Comparison of ENCODE assay signal across 17 mouse cellular contexts in genomic region chr6:114291396-114291795, GRCm38 (mm10). TPM values are rescaled to one million over a fixed set of nuclear protein-coding genes. Genes with fewer than 3 reads are reported as not detected.
DNase-seq lines count a peak whose midpoint lies in the region; ATAC-seq and TF ChIP-seq lines count a peak whose summit lies in the region.
"Had no signal": no experiment of that assay in that cellular context is flagged by ENCODE, and none has a peak within 500 bp of the region (broad histone marks: within the 10 kb centered on the region; RNA-seq: fewer than 3 reads in every experiment).

No protein-coding gene starts in this region.

- peaks cover 93% of the 10 kb centered on the region for H3K4me1 ChIP-seq in forebrain, embryonic 12.5 days
- H3K4me1 ChIP-seq in hindbrain, embryonic 13.5 days (replicated peaks) = peaks cover 98% of the 10 kb centered on the region
- peaks cover 88% of the 10 kb centered on the region for H3K4me1 ChIP-seq in midbrain, embryonic 16.5 days (ENCODE audit: control insufficient read depth, insufficient read depth, low read length)
- no peaks in the 10 kb centered on the region for H3K4me1 ChIP-seq in lung, adult 2 months (ENCODE audit: control insufficient read depth, insufficient read depth, low read length)
- no peaks in the 10 kb centered on the region for H3K4me1 ChIP-seq in lung, postnatal 0 days (ENCODE audit: insufficient read depth, low read depth, low read length)
- H3K4me1 ChIP-seq: embryonic facial prominence, embryonic 13.5 days; lung, embryonic 15.5 days had no signal

- peaks cover 3% of the 10 kb centered on the region; the same call in 1 of the 2 replicates for H3K27me3 ChIP-seq in forebrain, embryonic 12.5 days
- 0 out of 2 replicates have a peak, but pooled peaks cover 3% of the 10 kb centered on the region for H3K27me3 ChIP-seq in hindbrain, embryonic 13.5 days
- no peaks in the 10 kb centered on the region for H3K27me3 ChIP-seq in midbrain, embryonic 16.5 days (ENCODE audit: control insufficient read depth, insufficient read depth, low read depth, low read length)
- no peaks in the 10 kb centered on the region for H3K27me3 ChIP-seq in lung, postnatal 0 days (replicated peaks; ENCODE audit: insufficient read depth, low read length)

- WGBS in forebrain, embryonic 12.5 days = 54% methylated on average over 5 of the region's 5 CpGs
- WGBS in hindbrain, embryonic 13.5 days = 47% methylated on average over 5 of the region's 5 CpGs
- 36% methylated on average over 5 of the region's 5 CpGs for WGBS in midbrain, embryonic 16.5 days
- 35% methylated on average over 5 of the region's 5 CpGs for WGBS in lung, adult 2 months
- 36% methylated on average over 5 of the region's 5 CpGs for WGBS in lung, postnatal 0 days

- H3K9ac ChIP-seq in forebrain, embryonic 12.5 days = no peak overlapping the region
- peak overlapping the region; percentile 60 for H3K9ac ChIP-seq in hindbrain, embryonic 13.5 days
- H3K9ac ChIP-seq in midbrain, embryonic 16.5 days (ENCODE audit: low read depth, low read length) = peak overlapping the region; percentile 44; the same call in 1 of the 2 replicates
- no peak overlapping the region for H3K9ac ChIP-seq in lung, postnatal 0 days (replicated peaks; ENCODE audit: low read depth)
- H3K9ac ChIP-seq: embryonic facial prominence, embryonic 13.5 days; lung, embryonic 15.5 days had no signal

- no peak for ATAC-seq in forebrain, embryonic 12.5 days (ENCODE audit: low FRiP score)
- no peak for ATAC-seq in hindbrain, embryonic 13.5 days (ENCODE audit: low FRiP score)
- no peak for ATAC-seq in midbrain, embryonic 16.5 days
- no peak for ATAC-seq in lung, postnatal 0 days
- ATAC-seq: inflammation-experienced regulatory T-cells, adult 6 months had no signal

- no peak for TF ChIP-seq POLR2A in lung, adult 2 months (IDR thresholded peaks at IDR 0.05; ENCODE audit: borderline replicate concordance, extremely low read depth, low read depth, low read length)

- no peak for TF ChIP-seq EP300 in lung, postnatal 0 days (IDR thresholded peaks at IDR 0.05)

- no peak for DNase-seq in left cerebral cortex, adult 2 months (ENCODE audit: extremely low spot score in 1 of 2, low spot score in 2 of 2)
- DNase-seq in left cerebral cortex, adult 11 months (ENCODE audit: low spot score) = no peak
- DNase-seq in kidney, postnatal 14 days = no peak
- no peak for DNase-seq in lung, adult 2 months
- DNase-seq in lung, postnatal 0 days (ENCODE audit: low spot score) = no peak
- DNase-seq: gastrocnemius, adult 2 months; heart, adult 18-20 months; kidney, adult 9 months had no signal

- H3K36me3 ChIP-seq in forebrain, embryonic 12.5 days (replicated peaks) = no peaks in the 10 kb centered on the region
- H3K36me3 ChIP-seq in hindbrain, embryonic 13.5 days = no peaks in the 10 kb centered on the region
- no peaks in the 10 kb centered on the region for H3K36me3 ChIP-seq in midbrain, embryonic 16.5 days (ENCODE audit: control insufficient read depth, insufficient read depth, low read length)
- H3K36me3 ChIP-seq in lung, postnatal 0 days (ENCODE audit: insufficient read depth, low read length) = no peaks in the 10 kb centered on the region
- H3K36me3 ChIP-seq: embryonic facial prominence, embryonic 13.5 days; lung, embryonic 15.5 days had no signal

- H3K9me3 ChIP-seq in forebrain, embryonic 12.5 days = no peaks in the 10 kb centered on the region
- no peaks in the 10 kb centered on the region for H3K9me3 ChIP-seq in hindbrain, embryonic 13.5 days
- no peaks in the 10 kb centered on the region for H3K9me3 ChIP-seq in midbrain, embryonic 16.5 days (replicated peaks; ENCODE audit: control insufficient read depth, low read length, poor library complexity, severe bottlenecking)
- H3K9me3 ChIP-seq in lung, postnatal 0 days (ENCODE audit: low read length) = no peaks in the 10 kb centered on the region
- H3K9me3 ChIP-seq: embryonic facial prominence, embryonic 13.5 days; lung, embryonic 15.5 days; megakaryocyte, embryonic 14.5 days had no signal

- no peak overlapping the region for H3K4me3 ChIP-seq in left cerebral cortex, adult 2 months
- no peak overlapping the region for H3K4me3 ChIP-seq in forebrain, embryonic 12.5 days (replicated peaks)
- no peak overlapping the region for H3K4me3 ChIP-seq in hindbrain, embryonic 13.5 days
- H3K4me3 ChIP-seq in midbrain, embryonic 16.5 days (ENCODE audit: low read depth, low read length) = no peak overlapping the region
- H3K4me3 ChIP-seq in lung, adult 2 months (replicated peaks; ENCODE audit: extremely low read depth, low read depth, low read length) = no peak overlapping the region
- H3K4me3 ChIP-seq in lung, postnatal 0 days (ENCODE audit: low read depth, low read length) = no peak overlapping the region
- H3K4me3 ChIP-seq: embryonic facial prominence, embryonic 13.5 days; gastrocnemius, adult 2 months; lung, embryonic 15.5 days; megakaryocyte, embryonic 14.5 days had no signal

- no peak for TF ChIP-seq CTCF in left cerebral cortex, adult 2 months (IDR thresholded peaks at IDR 0.05)
- TF ChIP-seq CTCF in lung, adult 2 months (IDR thresholded peaks at IDR 0.05; ENCODE audit: insufficient read depth, low read length) = no peak
- no peak for TF ChIP-seq CTCF in lung, postnatal 0 days (IDR thresholded peaks at IDR 0.05)

- H3K27ac ChIP-seq in left cerebral cortex, adult 2 months = peak overlapping the region; percentile 48
- peak overlapping the region; percentile 91 for H3K27ac ChIP-seq in forebrain, embryonic 12.5 days
- peak overlapping the region; percentile 94 for H3K27ac ChIP-seq in hindbrain, embryonic 13.5 days
- peak overlapping the region; percentile 87 for H3K27ac ChIP-seq in midbrain, embryonic 16.5 days (ENCODE audit: low read length)
- no peak overlapping the region for H3K27ac ChIP-seq in lung, postnatal 0 days (ENCODE audit: low read length)
- H3K27ac ChIP-seq: embryonic facial prominence, embryonic 13.5 days; gastrocnemius, adult 2 months; lung, embryonic 15.5 days had no signal

- H3K4me2 ChIP-seq in forebrain, embryonic 12.5 days = no peak overlapping the region
- peak overlapping the region; percentile 42 for H3K4me2 ChIP-seq in hindbrain, embryonic 13.5 days
- H3K4me2 ChIP-seq in midbrain, embryonic 16.5 days (ENCODE audit: low read length) = peak overlapping the region; percentile 42; the same call in 1 of the 2 replicates
- H3K4me2 ChIP-seq in lung, postnatal 0 days (replicated peaks; ENCODE audit: low read depth, low read length) = no peak overlapping the region
- H3K4me2 ChIP-seq: embryonic facial prominence, embryonic 13.5 days; lung, embryonic 15.5 days had no signal

- intact Hi-C loops in left cerebral cortex, adult 2 months (cut with DNase I) = no loop called here

RNA-seq across cellular contexts. Expression of gene Slc6a1, which starts 9.0 kb away (rescaled TPM):
- total RNA-seq in left cerebral cortex, adult 2 months (2021) = 100 to 1,000 TPM; 292 to 305 TPM
- 49.9 and 57.8 TPM in 2 replicates for polyA plus RNA-seq in forebrain, embryonic 12.5 days (2016; fragmentation: Nextera tagmentation; extraction: Ambion mirVana)
- polyA plus RNA-seq in hindbrain, embryonic 13.5 days (2015; fragmentation: Nextera tagmentation; extraction: Ambion mirVana) = 78.0 and 87.2 TPM in 2 replicates
- 147 and 182 TPM in 2 replicates for polyA plus RNA-seq in midbrain, embryonic 16.5 days (2015; fragmentation: Nextera tagmentation; extraction: Ambion mirVana)
- polyA plus RNA-seq in lung, adult 2 months (2012; rRNA removed) = 0.14 and 0.24 TPM in 2 replicates
- polyA plus RNA-seq in lung, postnatal 0 days (2015; fragmentation: Nextera tagmentation; extraction: Ambion mirVana) = not detected in 2 replicates
- total RNA-seq: common myeloid progenitor, adult 5-6 weeks; liver, adult 2 months had no signal

Comparison
In these comparisons a context has a peak if more than half of its experiments do, and no peak if none do; other contexts are left out.
1. H3K4me2 ChIP-seq: peak in hindbrain, embryonic 13.5 days (single experiment) and midbrain, embryonic 16.5 days (single experiment); none in forebrain, embryonic 12.5 days (single experiment) and lung, postnatal 0 days (single experiment).
2. H3K9ac ChIP-seq: peak in hindbrain, embryonic 13.5 days (single experiment) and midbrain, embryonic 16.5 days (single experiment); none in forebrain, embryonic 12.5 days (single experiment) and lung, postnatal 0 days (single experiment).
3. RNA of gene Slc6a1, which starts 9.0 kb away (polyA plus RNA-seq): 147 to 182 TPM in midbrain, embryonic 16.5 days, 78.0 to 87.2 TPM in hindbrain, embryonic 13.5 days and 49.9 to 57.8 TPM in forebrain, embryonic 12.5 days; 0.14 to 0.24 TPM in lung, adult 2 months and not detected in lung, postnatal 0 days; every median in the first group is over 10 times any median in the second.